Mouse (Mus musculus) bone marrow macrophage, adult 2 months (primary cell): ENCODE results near the gene Pip5k1b. TPM values are rescaled to one million over a fixed set of nuclear protein-coding genes. Genes with fewer than 3 reads are reported as not detected.

Experiments used
- H3K27ac ChIP-seq: 2 replicates; pipeline ENCODE4 v1.5.1; 2012; ENCODE audit warnings: low read depth, low read length; ENCODE audit not compliant: insufficient read depth
- H3K4me1 ChIP-seq: 2 replicates; pipeline ENCODE4 v1.6.1; 2012; ENCODE audit warnings: low read length; ENCODE audit not compliant: control insufficient read depth, insufficient read depth
- H3K4me3 ChIP-seq: 2 replicates; pipeline ENCODE4 v1.5.1; 2012; ENCODE audit warnings: mild to moderate bottlenecking, low read length, moderate library complexity; ENCODE audit not compliant: insufficient read depth
- CTCF ChIP-seq: IDR thresholded peaks from 2 replicates; pipeline ENCODE4 v1.5.1; 2012; ENCODE audit warnings: low read depth, mild to moderate bottlenecking, low read length, moderate library complexity
- POLR2A ChIP-seq: IDR thresholded peaks from 2 replicates; pipeline ENCODE4 v1.6.1; 2012; ENCODE audit warnings: mild to moderate bottlenecking, low read depth, low read length, borderline replicate concordance
- polyA plus RNA-seq: library from polyadenylated mRNA; stranded (reverse); fragments of >200 nt; gene quantifications from 2 replicates; pipeline ENCODE4 v1.2.4, GENCODE M21; 2012; ENCODE audit not compliant: missing spikeins, insufficient read depth, insufficient read length

Pip5k1b gene
- polyA plus RNA-seq, 1 experiment: not detected

GRCm38 (mm10) chr19:24253657-24254260 lies 301.9 kb downstream of the Pip5k1b start:
- no peak for TF ChIP-seq POLR2A
- no peak for TF ChIP-seq CTCF
- H3K27ac ChIP-seq: no peak overlapping the region
- H3K4me3 ChIP-seq: no peak overlapping the region
- peaks cover 19% of the 10 kb centered on the region for H3K4me1 ChIP-seq

GRCm38 (mm10) chr19:24251869-24252268 lies 303.8 kb downstream of the Pip5k1b start:
- Histone ChIP-seq H3K27ac (no peak overlapping the region; the same call in 1 of the 2 replicates), H3K4me1 (peaks cover 19% of the 10 kb centered on the region), H3K4me3 (no peak overlapping the region)
- no peak for TF ChIP-seq CTCF
- TF ChIP-seq POLR2A: no peak

Other genes with a start within 250 kb of the Pip5k1b start
- 17.2 and 17.7 TPM in 2 replicates for gene Fam122a, start 78.5 kb downstream of the Pip5k1b start, polyA plus RNA-seq
- not detected in 2 replicates for gene Tmem252, start 118.1 kb upstream of the Pip5k1b start, polyA plus RNA-seq